Mouse (Mus musculus) limb, embryonic 14.5 days (tissue): Measurements from ENCODE around the gene Tmem163. TPM values are rescaled to one million over a fixed set of nuclear protein-coding genes. Genes with fewer than 3 reads are reported as not detected.

ENCODE experiments used
- ATAC-seq: fragments of 200-750 bp; cut with Nextera tagmentation; 2 replicates; pipeline ENCODE4 v1.8.0; 2017; ENCODE audit warnings: low read depth, moderate number of reproducible peaks, moderate TSS enrichment; ENCODE audit not compliant: low FRiP score
- DNase-seq: peaks from one replicate; pipeline ENCODE4 v3.0.0-alpha.2; 2015; ENCODE audit warnings: low spot score
- H3K27ac ChIP-seq: fragments of 300-500 bp; sonication (generic); replicated peaks from 2 replicates; pipeline ENCODE4 v1.5.1; 2014; ENCODE audit warnings: low read depth, mild to moderate bottlenecking, low read length, moderate library complexity, mixed read lengths
- H3K27me3 ChIP-seq: fragments of 300-500 bp; sonication (generic); 2 replicates; pipeline ENCODE4 v1.6.1; 2014; ENCODE audit warnings: low read length, mixed read lengths; ENCODE audit not compliant: control insufficient read depth, insufficient read depth
- H3K36me3 ChIP-seq: fragments of 300-500 bp; sonication (generic); 2 replicates; pipeline ENCODE4 v1.6.1; 2014; ENCODE audit warnings: mild to moderate bottlenecking, low read length, moderate library complexity, mixed read lengths; ENCODE audit not compliant: control insufficient read depth, insufficient read depth
- H3K4me1 ChIP-seq: fragments of 300-500 bp; sonication (generic); 2 replicates; pipeline ENCODE4 v1.6.1; 2014; ENCODE audit warnings: antibody characterized with exemption, low read length, mixed read lengths; ENCODE audit not compliant: control insufficient read depth, insufficient read depth
- H3K4me2 ChIP-seq: fragments of 300-500 bp; sonication (generic); replicated peaks from 2 replicates; pipeline ENCODE4 v1.6.1; 2014; ENCODE audit warnings: low read depth, mild to moderate bottlenecking, low read length, moderate library complexity; ENCODE audit not compliant: severe bottlenecking
- H3K4me3 ChIP-seq: fragments of 300-500 bp; sonication (generic); replicated peaks from 2 replicates; pipeline ENCODE4 v1.5.1; 2014; ENCODE audit warnings: low read length
- H3K9ac ChIP-seq: fragments of 300-500 bp; sonication (generic); 2 replicates; pipeline ENCODE4 v1.6.1; 2014; ENCODE audit warnings: mild to moderate bottlenecking, low read depth, low read length, moderate library complexity; ENCODE audit not compliant: severe bottlenecking
- H3K9me3 ChIP-seq: fragments of 300-500 bp; sonication (generic); 2 replicates; pipeline ENCODE4 v1.6.1; 2016; ENCODE audit warnings: low read length; ENCODE audit not compliant: control insufficient read depth
- POLR2A ChIP-seq: fragments of 200-500 bp; IDR thresholded peaks from 2 replicates; pipeline ENCODE4 v1.8.0; 2012; ENCODE audit warnings: inconsistent platforms, mild to moderate bottlenecking, moderate library complexity, borderline replicate concordance; ENCODE audit not compliant: insufficient read depth, insufficient read length; ENCODE audit errors: extremely low read depth
- WGBS: fragments of 180-500 bp; shearing (Covaris S2); extraction: QIAGEN DNeasy Blood & Tissue Kit; methylation state at CpG from one replicate; pipeline ENCODE4 v1.1.7; 2014; 5-methylcytosine and 5-hydroxymethylcytosine counted together
- polyA plus RNA-seq, 2 experiments: library from polyadenylated mRNA; depleted of rRNA in 1 of 2; stranded (reverse) in 1 of 2; unstranded in 1 of 2; fragments of >200 nt; fragmentation: Nextera tagmentation in 1 of 2; extraction: Ambion mirVana in 1 of 2; gene quantifications; 2 replicates each; pipeline versions ENCODE4 v1.2.1 to v1.2.3; 2012 to 2014

The Tmem163 gene
- polyA plus RNA-seq, 2 experiments = 1.7 to 2.6 TPM

DNA sequence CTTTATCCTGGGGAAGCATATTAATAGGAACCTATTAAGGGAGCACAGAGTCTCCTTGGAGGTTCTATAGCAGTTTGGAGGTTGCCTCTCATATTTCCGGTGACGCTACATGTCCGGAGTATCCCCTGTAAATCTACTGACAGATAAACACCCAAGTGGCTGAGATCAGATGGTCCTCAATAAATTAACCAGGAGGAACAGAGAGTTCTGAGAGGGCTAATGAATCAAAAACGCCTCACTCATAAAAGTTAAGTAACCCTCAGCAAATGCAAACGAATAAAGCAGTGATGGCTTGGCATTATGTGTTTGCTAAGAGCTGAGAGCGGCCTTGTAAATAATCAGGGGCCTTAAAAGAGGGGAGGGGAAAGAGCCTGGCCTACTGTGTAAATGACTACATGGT, 215.3 kb downstream of the Tmem163 start:
- Histone ChIP-seq H3K36me3 (no peaks in the 10 kb centered on the region), H3K9me3 (no peaks in the 10 kb centered on the region), H3K27me3 (no peaks in the 10 kb centered on the region), H3K4me3 (no peak overlapping the region), H3K9ac (no peak overlapping the region), H3K4me1 (no peaks in the 10 kb centered on the region), H3K27ac (no peak overlapping the region), H3K4me2 (no peak overlapping the region)
- no peak for TF ChIP-seq POLR2A
- DNase-seq (no peak), ATAC-seq (no peak)
- 55% methylated on average over 6 of the region's 6 CpGs for WGBS

DNA sequence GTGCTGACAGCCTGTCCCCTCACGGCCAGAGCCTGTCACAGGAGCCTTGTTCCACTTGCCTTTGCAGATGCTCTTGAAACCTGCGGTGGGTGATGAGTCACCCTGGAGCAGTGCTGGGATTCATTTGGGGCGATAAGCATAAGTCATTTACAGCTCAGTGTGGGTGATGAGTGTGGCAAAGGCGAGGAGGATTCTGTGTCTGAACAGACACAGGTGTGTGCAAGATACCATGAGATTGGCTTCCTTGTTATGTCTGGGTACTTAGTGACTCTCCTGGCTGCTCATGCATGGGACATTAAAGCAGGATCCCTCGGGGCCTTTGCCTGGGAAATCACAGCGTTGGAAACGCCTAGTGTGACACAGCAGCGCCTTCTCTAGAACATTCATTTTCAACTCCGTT, 218.3 kb downstream of the Tmem163 start:
- Histone ChIP-seq H3K9ac (no peak overlapping the region), H3K9me3 (no peaks in the 10 kb centered on the region), H3K4me2 (no peak overlapping the region), H3K36me3 (no peaks in the 10 kb centered on the region), H3K4me1 (no peaks in the 10 kb centered on the region), H3K27me3 (no peaks in the 10 kb centered on the region), H3K4me3 (no peak overlapping the region), H3K27ac (no peak overlapping the region)
- WGBS = 80% methylated on average over 9 of the region's 9 CpGs
- no peak for ATAC-seq
- no peak for TF ChIP-seq POLR2A
- DNase-seq = no peak

DNA sequence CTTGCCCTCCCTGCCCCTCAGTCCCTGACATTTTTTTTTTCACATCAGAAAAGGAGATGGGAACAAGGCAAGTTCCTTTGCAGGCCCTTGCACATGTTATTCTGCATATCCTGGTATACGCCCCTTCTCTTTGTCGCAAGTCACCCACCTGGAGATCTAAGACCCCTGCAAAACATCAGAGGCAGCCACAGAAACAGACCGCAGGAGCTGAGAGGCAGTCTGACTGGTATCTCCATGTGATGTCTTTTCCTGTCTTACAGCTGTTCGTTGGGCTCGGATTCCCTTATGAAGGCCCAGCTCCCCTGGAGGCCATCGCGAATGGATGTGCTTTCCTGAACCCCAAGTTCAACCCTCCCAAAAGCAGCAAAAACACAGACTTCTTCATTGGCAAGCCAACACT, 219.8 kb downstream of the Tmem163 start:
- Histone ChIP-seq H3K27me3 (no peaks in the 10 kb centered on the region), H3K4me1 (no peaks in the 10 kb centered on the region), H3K36me3 (no peaks in the 10 kb centered on the region), H3K4me3 (no peak overlapping the region), H3K4me2 (no peak overlapping the region), H3K27ac (no peak overlapping the region), H3K9ac (no peak overlapping the region), H3K9me3 (no peaks in the 10 kb centered on the region)
- 74% methylated on average over 7 of the region's 7 CpGs for WGBS
- DNase-seq (no peak), ATAC-seq (no peak)
- no peak for TF ChIP-seq POLR2A

DNA sequence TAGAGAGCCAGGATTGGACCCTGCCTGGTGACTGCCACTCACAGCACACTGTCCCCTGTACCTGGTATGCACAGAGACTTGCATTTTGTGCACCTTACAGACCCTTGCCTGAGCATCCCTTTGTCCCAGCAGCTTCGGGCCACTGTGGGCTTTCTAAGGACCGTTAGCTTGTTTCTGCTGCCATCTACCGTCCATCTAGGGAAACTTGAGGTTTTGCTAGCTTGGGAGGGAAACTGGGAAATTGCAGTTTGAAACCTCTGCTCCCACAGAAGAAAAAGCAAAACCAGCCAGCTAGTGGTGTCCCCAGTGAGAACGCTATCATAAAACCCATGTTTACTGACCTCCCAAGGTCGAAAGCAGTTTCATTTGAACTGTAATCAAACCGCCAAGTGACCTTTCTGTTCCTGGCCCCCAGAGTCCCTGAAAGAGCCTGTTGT, 220.3 kb downstream of the Tmem163 start:
- Histone ChIP-seq H3K4me2 (no peak overlapping the region), H3K4me3 (no peak overlapping the region), H3K9ac (no peak overlapping the region), H3K9me3 (no peaks in the 10 kb centered on the region), H3K27ac (no peak overlapping the region), H3K4me1 (no peaks in the 10 kb centered on the region), H3K36me3 (no peaks in the 10 kb centered on the region), H3K27me3 (no peaks in the 10 kb centered on the region)
- 17% methylated on average over 6 of the region's 6 CpGs for WGBS
- ATAC-seq (no peak), DNase-seq (peak; percentile 92)
- no peak for TF ChIP-seq POLR2A

DNA sequence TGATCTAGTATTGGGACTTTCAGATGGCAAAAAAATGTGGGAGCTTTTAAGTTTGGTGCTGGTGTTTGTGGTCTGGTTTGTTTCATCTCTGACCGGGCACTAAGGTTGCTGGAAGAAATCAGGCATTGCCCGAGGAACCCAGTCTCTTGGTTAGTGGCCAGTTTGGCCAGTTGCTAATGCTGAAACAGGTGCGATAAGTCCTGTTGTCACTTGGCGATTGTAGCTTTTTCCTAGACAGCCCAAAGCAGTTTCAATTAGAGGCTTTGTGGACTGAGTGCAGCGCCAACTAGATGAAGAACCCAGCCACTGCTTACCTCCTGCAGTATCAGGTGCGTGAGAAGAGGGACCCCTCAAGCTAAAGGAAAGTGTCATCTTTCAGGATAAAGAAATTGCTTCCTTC, 226.0 kb downstream of the Tmem163 start:
- no peak for TF ChIP-seq POLR2A
- H3K36me3 ChIP-seq = 0 out of 2 replicates have a peak, but pooled peaks cover 9% of the 10 kb centered on the region
- H3K4me2 ChIP-seq = no peak overlapping the region
- H3K4me1 ChIP-seq = no peaks in the 10 kb centered on the region
- ATAC-seq = no peak
- no peak overlapping the region for H3K27ac ChIP-seq
- WGBS = 94% methylated on average over 6 of the region's 6 CpGs
- H3K27me3 ChIP-seq = no peaks in the 10 kb centered on the region
- H3K9ac ChIP-seq = no peak overlapping the region
- DNase-seq = no peak
- 0 out of 2 replicates have a peak, but pooled peaks cover 7% of the 10 kb centered on the region for H3K9me3 ChIP-seq
- no peak overlapping the region for H3K4me3 ChIP-seq
